Mouse (Mus musculus): ENCODE measurements around the gene Atp5b.

DNA sequence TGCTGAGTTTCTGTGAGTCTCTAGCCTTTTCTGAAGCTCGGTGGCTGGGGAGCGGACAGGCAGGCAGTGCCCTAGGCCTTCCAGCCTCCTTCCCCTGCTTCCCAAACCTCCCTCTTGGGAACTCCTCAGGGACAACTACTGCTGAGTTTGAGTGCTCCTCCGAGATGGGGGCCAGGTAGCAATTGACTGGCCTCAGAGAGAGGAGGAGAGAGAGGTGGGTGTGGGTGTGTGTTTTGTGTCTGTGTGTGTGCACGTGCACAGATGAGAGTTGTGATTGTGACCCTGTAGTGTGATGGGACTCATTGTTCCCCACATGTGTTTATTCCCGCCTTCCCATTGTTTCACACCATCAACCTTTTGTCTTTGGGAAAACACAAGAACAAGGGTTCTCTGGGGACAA, 44.4 kb downstream of the Atp5b start:
- TF ChIP-seq POLR2A (IDR thresholded peaks at IDR 0.05; ENCODE audit: borderline replicate concordance, control insufficient read depth, low read depth, low read length) (no peak), CTCF (IDR thresholded peaks at IDR 0.05; ENCODE audit: control insufficient read depth, insufficient read depth, low read length) (no peak)
